Mouse (Mus musculus) layer of hippocampus, postnatal 14 days (tissue): ENCODE results near the gene Gpr149. TPM values are rescaled to one million over a fixed set of nuclear protein-coding genes. Genes with fewer than 3 reads are reported as not detected.

Experiments used
- total RNA-seq, 2 experiments: library from RNA; stranded (reverse); gene quantifications; 2 replicates each; pipeline ENCODE4 v1.2.3; 2021

Gene Gpr149
- total RNA-seq, 2 experiments from 2014 or later = 0.94 to 1.0 TPM

Other genes starting within 250 kb of the Gpr149 start
- 10 to 100 TPM; 56.2 to 59.8 TPM for gene Dhx36, start 98.1 kb downstream of the Gpr149 start, total RNA-seq